Mouse (Mus musculus) G1E (cell line): Measurements from ENCODE around the gene Tmem132d.

Source experiments
- CTCF ChIP-seq: IDR thresholded peaks from 2 replicates; pipeline ENCODE4 v1.5.1; 2012; ENCODE audit warnings: low read depth, low read length, inconsistent platforms, mixed read lengths
- GATA1 ChIP-seq: IDR thresholded peaks from 2 replicates; pipeline ENCODE4 v1.6.1; 2012; ENCODE audit warnings: borderline replicate concordance, low read length, inconsistent platforms, mixed read lengths
- GATA2 ChIP-seq: IDR thresholded peaks from 2 replicates; pipeline ENCODE4 v1.6.1; 2012; ENCODE audit warnings: low read depth, low read length, inconsistent platforms, borderline replicate concordance
- TAL1 ChIP-seq: conservative IDR thresholded peaks from 2 replicates; pipeline ENCODE4 v1.6.1; 2012; ENCODE audit warnings: low read depth, low read length, inconsistent platforms, mixed read lengths

DNA sequence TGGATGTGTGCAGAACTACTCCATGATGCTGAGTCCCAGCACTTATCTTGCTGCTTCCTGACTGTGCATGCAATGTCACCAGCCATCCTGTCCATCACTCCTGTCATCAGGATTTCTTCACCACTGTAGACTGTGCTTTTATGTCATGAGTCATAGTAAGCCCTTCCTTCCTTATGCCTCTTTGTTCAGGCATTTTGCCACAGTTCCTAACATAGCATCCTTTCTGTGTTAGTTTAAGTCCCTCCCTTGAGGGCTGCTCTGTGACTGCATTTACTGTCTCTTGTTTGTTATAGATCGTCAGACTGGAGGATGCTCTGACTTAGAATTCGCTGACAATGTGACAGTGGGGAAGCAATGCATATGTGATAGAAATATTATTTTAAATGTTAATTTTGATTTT lies 573.2 kb downstream of the Tmem132d start:
- no peak for TF ChIP-seq CTCF
- TF ChIP-seq GATA1, result no peak
- no peak for TF ChIP-seq TAL1
- TF ChIP-seq GATA2, result no peak
